Mouse (Mus musculus) intestine, postnatal 0 days (tissue): ENCODE measurements around the gene Csrp3. TPM values are rescaled to one million over a fixed set of nuclear protein-coding genes. Genes with fewer than 3 reads are reported as not detected.
A peak's percentile ranks its signal among the peaks of the same experiment; 100 is the strongest.

Experiments used
- ATAC-seq: fragments of 200-750 bp; cut with Nextera tagmentation; 2 replicates; pipeline ENCODE4 v1.8.0; 2017; ENCODE audit warnings: mild to moderate bottlenecking, moderate TSS enrichment, moderate library complexity
- H3K27ac ChIP-seq: fragments of 300-500 bp; sonication (generic); 2 replicates; pipeline ENCODE4 v1.5.1; 2014; ENCODE audit warnings: mild to moderate bottlenecking, low read depth, low read length, moderate library complexity
- H3K27me3 ChIP-seq: fragments of 300-500 bp; sonication (generic); replicated peaks from 2 replicates; pipeline ENCODE4 v1.6.1; 2014; ENCODE audit warnings: low read length, mixed read lengths; ENCODE audit not compliant: control insufficient read depth, insufficient read depth
- H3K36me3 ChIP-seq: fragments of 300-500 bp; sonication (generic); 2 replicates; pipeline ENCODE4 v1.6.1; 2014; ENCODE audit warnings: mild to moderate bottlenecking, moderate library complexity; ENCODE audit not compliant: control insufficient read depth, insufficient read depth
- H3K4me1 ChIP-seq: fragments of 300-500 bp; sonication (generic); replicated peaks from 2 replicates; pipeline ENCODE4 v1.6.1; 2014; ENCODE audit warnings: antibody characterized with exemption, low read length, mixed read lengths; ENCODE audit not compliant: control insufficient read depth, insufficient read depth
- H3K4me2 ChIP-seq: fragments of 300-500 bp; sonication (generic); replicated peaks from 2 replicates; pipeline ENCODE4 v1.6.1; 2014; ENCODE audit warnings: low read depth, mild to moderate bottlenecking, moderate library complexity
- H3K4me3 ChIP-seq: fragments of 300-500 bp; sonication (generic); 2 replicates; pipeline ENCODE4 v1.5.1; 2014; ENCODE audit warnings: low read depth, low read length
- H3K9ac ChIP-seq: fragments of 300-500 bp; sonication (generic); 2 replicates; pipeline ENCODE4 v1.6.1; 2014; ENCODE audit warnings: mild to moderate bottlenecking, low read depth, low read length
- H3K9me3 ChIP-seq: fragments of 300-500 bp; sonication (generic); 2 replicates; pipeline ENCODE4 v1.6.1; 2016; ENCODE audit warnings: mixed run types; ENCODE audit not compliant: control insufficient read depth
- CTCF ChIP-seq: sonication (generic); IDR thresholded peaks from 2 replicates; pipeline ENCODE4 v1.5.1; 2016; ENCODE audit warnings: low read depth, mild to moderate bottlenecking, control low read depth, antibody characterized with exemption, moderate library complexity
- WGBS: fragments of 180-500 bp; shearing (Covaris S2); extraction: QIAGEN DNeasy Blood & Tissue Kit; methylation state at CpG from one replicate; pipeline ENCODE4 v1.1.7; 2014; 5-methylcytosine and 5-hydroxymethylcytosine counted together
- polyA plus RNA-seq: library from polyadenylated mRNA; unstranded; fragments of >200 nt; fragmentation: Nextera tagmentation; extraction: Ambion mirVana; gene quantifications from 2 replicates; pipeline ENCODE4 v1.2.1, GENCODE M21; 2015

The Csrp3 gene
- polyA plus RNA-seq, 1 experiment from 2014 or later: 5.8 TPM

- Histone ChIP-seq H3K4me1 (peaks cover 4% of the 10 kb centered on the region; the same call in 1 of the 2 replicates), H3K4me3 (no peak overlapping the region), H3K9me3 (no peaks in the 10 kb centered on the region), H3K36me3 (peaks cover 31% of the 10 kb centered on the region), H3K4me2 (no peak overlapping the region), H3K27ac (peak overlapping the region; percentile 50), H3K27me3 (no peaks in the 10 kb centered on the region), H3K9ac (no peak overlapping the region)
- no peak for ATAC-seq
- peak; percentile 56 for TF ChIP-seq CTCF
Measured at GRCm38 (mm10) chr7:48812358-48812757, 35.5 kb downstream of the Csrp3 start.

GRCm38 (mm10) chr7:48810652-48811051 is 37.2 kb downstream of the Csrp3 start:
- H3K36me3 ChIP-seq: peaks cover 38% of the 10 kb centered on the region
- no peak overlapping the region for H3K4me3 ChIP-seq
- no peak overlapping the region for H3K4me2 ChIP-seq
- peaks cover 4% of the 10 kb centered on the region; the same call in 1 of the 2 replicates for H3K4me1 ChIP-seq
- TF ChIP-seq CTCF: no peak
- no peaks in the 10 kb centered on the region for H3K9me3 ChIP-seq
- H3K9ac ChIP-seq: no peak overlapping the region
- no peak overlapping the region for H3K27ac ChIP-seq
- no peak for ATAC-seq
- WGBS: 77% methylated on average over 1 of the region's 1 CpGs
- no peaks in the 10 kb centered on the region for H3K27me3 ChIP-seq

DNA sequence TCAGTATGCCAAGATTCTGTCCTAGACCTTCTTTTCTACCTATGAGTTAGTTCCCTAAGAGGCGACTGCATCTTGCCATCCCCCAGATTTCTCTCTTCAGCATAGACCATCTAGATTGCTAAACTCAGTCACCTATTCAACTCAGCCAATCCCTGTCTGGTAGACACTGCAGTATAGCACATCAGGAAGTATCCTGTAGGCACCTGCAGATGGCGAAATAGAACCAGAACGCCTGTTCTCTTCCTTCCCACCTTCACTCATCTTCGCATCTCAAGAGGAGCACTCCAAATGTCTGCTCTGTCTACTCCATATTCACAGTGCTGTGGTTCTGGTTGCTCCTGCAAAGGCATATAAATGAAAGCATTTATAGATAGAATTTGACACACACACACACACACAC is 41.2 kb downstream of the Csrp3 start:
- no peak for ATAC-seq

GRCm38 (mm10) chr7:48803381-48803780 is 44.5 kb downstream of the Csrp3 start:
- ATAC-seq: no peak
- H3K4me2 ChIP-seq: no peak overlapping the region
- peaks cover 59% of the 10 kb centered on the region for H3K36me3 ChIP-seq
- no peak overlapping the region for H3K9ac ChIP-seq
- H3K4me3 ChIP-seq: no peak overlapping the region
- H3K27ac ChIP-seq: no peak overlapping the region
- H3K4me1 ChIP-seq: no peaks in the 10 kb centered on the region
- TF ChIP-seq CTCF: no peak
- H3K9me3 ChIP-seq: no peaks in the 10 kb centered on the region
- H3K27me3 ChIP-seq: no peaks in the 10 kb centered on the region
- WGBS: 88% methylated on average over 7 of the region's 7 CpGs

More for the DNA sequence above, 41.2 kb downstream of the Csrp3 start:
- 83% methylated on average over 4 of the region's 4 CpGs for WGBS
- Histone ChIP-seq H3K9ac (no peak overlapping the region), H3K36me3 (peaks cover 65% of the 10 kb centered on the region), H3K27me3 (no peaks in the 10 kb centered on the region), H3K27ac (no peak overlapping the region), H3K4me3 (no peak overlapping the region), H3K4me2 (no peak overlapping the region), H3K4me1 (no peaks in the 10 kb centered on the region), H3K9me3 (no peaks in the 10 kb centered on the region)
- TF ChIP-seq CTCF: peak; percentile 23; the same call in 1 of the 2 replicates

DNA sequence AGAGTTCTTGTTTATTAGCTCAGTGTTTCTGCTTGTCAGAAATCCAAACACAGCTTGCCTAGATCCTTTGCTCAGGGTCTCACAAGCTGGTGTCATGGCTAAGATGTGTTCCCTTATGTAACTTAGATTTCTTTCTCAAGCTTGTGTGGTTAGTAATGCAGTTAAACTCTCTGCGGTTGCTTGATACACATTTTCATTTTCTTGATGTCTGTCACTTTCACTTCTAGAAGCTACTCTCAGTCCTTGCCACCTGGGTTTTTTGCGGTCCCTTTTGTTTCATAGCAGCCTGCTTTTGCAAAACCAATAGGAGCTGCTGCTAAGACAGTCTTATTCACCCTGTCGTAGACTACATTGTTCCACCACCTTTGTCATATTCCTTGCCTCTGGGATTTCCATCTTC is 52.7 kb downstream of the Csrp3 start:
- no peak overlapping the region for H3K27ac ChIP-seq
- H3K36me3 ChIP-seq: peaks cover 18% of the 10 kb centered on the region
- H3K4me3 ChIP-seq: no peak overlapping the region
- no peaks in the 10 kb centered on the region for H3K27me3 ChIP-seq
- no peak overlapping the region for H3K9ac ChIP-seq
- H3K9me3 ChIP-seq: no peaks in the 10 kb centered on the region
- 0 out of 2 replicates have a peak, but pooled peaks cover 5% of the 10 kb centered on the region for H3K4me1 ChIP-seq
- no peak for TF ChIP-seq CTCF
- WGBS: 65% methylated on average over 3 of the region's 3 CpGs
- no peak overlapping the region for H3K4me2 ChIP-seq
- ATAC-seq: no peak

DNA sequence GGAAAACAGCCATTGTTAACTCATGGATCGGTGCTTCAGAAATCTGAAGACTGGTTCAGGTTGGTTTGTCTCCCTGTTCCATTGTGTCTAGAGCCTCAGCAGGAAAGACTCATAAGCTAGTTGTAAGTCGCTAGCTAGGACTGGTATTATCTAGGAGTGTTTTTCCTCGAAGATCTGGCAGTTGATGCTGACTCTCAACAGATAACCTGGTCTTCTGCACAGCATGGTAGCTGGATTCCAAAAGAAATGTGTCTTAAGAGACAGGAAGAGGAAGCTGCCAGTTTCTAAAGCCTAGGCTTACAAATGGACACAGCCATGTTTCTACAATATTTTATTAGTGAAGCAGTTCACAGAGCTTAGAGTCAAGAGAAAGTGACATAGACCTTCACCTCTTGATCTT is 56.4 kb downstream of the Csrp3 start:
- H3K4me1 ChIP-seq: 0 out of 2 replicates have a peak, but pooled peaks cover 7% of the 10 kb centered on the region
- H3K27me3 ChIP-seq: no peaks in the 10 kb centered on the region
- peaks cover 8% of the 10 kb centered on the region; the same call in 1 of the 2 replicates for H3K36me3 ChIP-seq
- 68% methylated on average over 3 of the region's 3 CpGs for WGBS
- no peak overlapping the region for H3K4me2 ChIP-seq
- H3K9ac ChIP-seq: no peak overlapping the region
- H3K9me3 ChIP-seq: no peaks in the 10 kb centered on the region
- no peak for ATAC-seq
- no peak overlapping the region for H3K4me3 ChIP-seq
- H3K27ac ChIP-seq: no peak overlapping the region
- TF ChIP-seq CTCF: no peak

GRCm38 (mm10) chr7:48790117-48790516 is 57.7 kb downstream of the Csrp3 start:
- no peak for TF ChIP-seq CTCF
- no peaks in the 10 kb centered on the region for H3K27me3 ChIP-seq
- H3K4me3 ChIP-seq: peak overlapping the region; percentile 72
- WGBS: 41% methylated on average over 4 of the region's 4 CpGs
- no peaks in the 10 kb centered on the region for H3K9me3 ChIP-seq
- peak overlapping the region; percentile 87 for H3K4me2 ChIP-seq
- H3K4me1 ChIP-seq: 0 out of 2 replicates have a peak, but pooled peaks cover 7% of the 10 kb centered on the region
- H3K36me3 ChIP-seq: no peaks in the 10 kb centered on the region
- ATAC-seq: no peak
- H3K27ac ChIP-seq: 0 out of 2 replicates have a peak overlapping the region, but pooled peaks have one; percentile 21
- no peak overlapping the region for H3K9ac ChIP-seq
